Mouse (Mus musculus): ENCODE results near the gene Bdnf.

DNA sequence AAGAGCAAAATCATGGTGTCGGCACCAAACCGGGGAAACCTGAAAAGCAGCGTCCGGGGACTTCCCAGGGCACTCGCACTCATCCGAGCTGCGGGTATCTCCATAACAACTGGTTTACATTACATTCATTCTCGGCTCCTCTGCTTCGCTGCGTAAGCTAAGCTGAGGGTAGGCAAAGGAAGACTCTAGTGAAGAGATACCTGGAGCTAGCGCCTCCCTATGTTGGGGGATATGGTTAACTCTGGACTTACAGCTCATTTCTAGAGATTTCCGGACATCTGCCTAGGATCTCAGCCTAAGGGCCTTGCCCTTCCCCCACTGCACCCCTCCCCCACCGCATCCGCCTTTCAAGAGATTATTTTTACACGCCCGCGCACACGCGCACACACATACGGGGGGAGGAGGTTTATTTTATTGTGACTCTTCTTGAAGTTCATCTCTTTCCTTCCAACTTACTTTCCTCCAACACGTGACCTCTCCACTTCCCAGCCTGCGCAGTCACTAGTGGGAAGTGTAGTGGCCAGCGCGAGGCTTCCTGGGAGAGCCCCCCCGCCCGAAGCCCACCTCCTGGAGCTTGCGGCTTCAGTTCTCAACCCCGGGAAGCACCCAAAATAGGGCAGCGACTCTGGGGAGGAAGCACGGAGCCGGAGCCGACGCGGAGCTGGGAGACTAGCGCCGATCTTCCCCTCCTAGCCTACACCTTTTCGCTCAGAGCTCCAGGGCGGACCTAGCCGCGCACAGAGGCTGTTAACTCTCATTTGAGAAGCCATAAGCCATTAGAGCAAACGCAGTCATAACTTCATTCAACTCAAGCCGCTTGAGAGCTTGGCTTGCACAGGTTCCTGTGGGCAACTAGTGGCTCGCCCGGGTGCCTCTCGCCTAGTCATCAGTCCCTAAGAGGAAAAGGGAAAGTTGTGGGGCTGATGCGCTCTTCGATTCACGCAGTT is 718 bp upstream of the Bdnf start:
- TF ChIP-seq CTCF (conservative IDR thresholded peaks at IDR 0.05 in 1 of 2, IDR thresholded peaks at IDR 0.05 in 1 of 2; ENCODE audit: low read depth in 2 of 2, low read length in 2 of 2) (no peak), ZNF384 (IDR thresholded peaks at IDR 0.05; ENCODE audit: low read depth, low read length) (no peak), ZC3H11A (IDR thresholded peaks at IDR 0.05; ENCODE audit: low read depth, low read length) (no peak)
